Comparison of ENCODE assay signal across 15 mouse cellular contexts in the genomic region with DNA sequence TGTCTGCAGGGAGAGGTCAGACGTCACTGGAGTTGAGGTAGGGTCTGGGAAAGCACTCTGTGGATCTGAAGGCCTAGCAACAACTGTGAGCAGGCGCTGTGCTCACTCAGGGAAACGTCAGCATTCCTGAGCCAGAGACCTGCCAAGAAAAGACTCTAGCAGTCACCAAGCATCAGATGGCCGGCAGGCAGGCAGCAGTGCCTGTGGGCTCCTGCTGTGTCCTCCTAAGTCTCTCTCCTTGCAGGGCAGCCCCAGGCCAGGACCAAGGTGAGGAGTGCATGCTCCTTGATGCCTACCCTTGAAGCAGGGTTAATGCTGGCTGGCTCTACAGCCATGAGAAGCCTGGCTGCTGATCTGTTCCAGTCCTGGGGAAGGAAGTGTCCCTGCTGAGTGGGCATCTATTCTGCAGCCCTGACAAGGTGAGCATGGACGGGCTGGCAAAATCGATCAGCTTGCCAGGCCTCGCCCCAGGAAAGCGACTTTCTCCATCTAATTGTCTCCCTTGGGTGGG. TPM values are rescaled to one million over a fixed set of nuclear protein-coding genes. Genes with fewer than 3 reads are reported as not detected.
DNase-seq lines count a peak whose midpoint lies in the region; ATAC-seq and TF ChIP-seq lines count a peak whose summit lies in the region.
"Had no signal": no experiment of that assay in that cellular context is flagged by ENCODE, and none has a peak within 500 bp of the region (broad histone marks: within the 10 kb centered on the region; RNA-seq: fewer than 3 reads in every experiment).

No protein-coding gene starts in this region.

- no peak overlapping the region for H3K27ac ChIP-seq in embryonic facial prominence, embryonic 13.5 days
- H3K27ac ChIP-seq in embryonic facial prominence, embryonic 10.5 days (replicated peaks) = no peak overlapping the region; the same call in 1 of the 2 replicates
- no peak overlapping the region for H3K27ac ChIP-seq in hindbrain, embryonic 14.5 days
- no peak overlapping the region for H3K27ac ChIP-seq in hindbrain, embryonic 16.5 days (ENCODE audit: low read depth, low read length)
- H3K27ac ChIP-seq in cerebellum, adult 2 months (ENCODE audit: insufficient read depth, low read length) = peak overlapping the region; percentile 95
- H3K27ac ChIP-seq in heart, postnatal 0 days (ENCODE audit: low read depth) = peak overlapping the region; percentile 78
- H3K27ac ChIP-seq: midbrain, embryonic 13.5 days; neural tube, embryonic 13.5 days had no signal

- 74% methylated on average over 8 of the region's 8 CpGs for WGBS in embryonic facial prominence, embryonic 13.5 days
- 70% methylated on average over 8 of the region's 8 CpGs for WGBS in embryonic facial prominence, embryonic 10.5 days
- 73% methylated on average over 8 of the region's 8 CpGs for WGBS in hindbrain, embryonic 14.5 days
- WGBS in hindbrain, embryonic 16.5 days = 70% methylated on average over 8 of the region's 8 CpGs
- 10% methylated on average over 8 of the region's 8 CpGs for WGBS in cerebellum, adult 2 months
- 49% methylated on average over 8 of the region's 8 CpGs for WGBS in heart, postnatal 0 days

- no peak for ATAC-seq in embryonic facial prominence, embryonic 13.5 days (ENCODE audit: insufficient number of reproducible peaks, insufficient read depth, low FRiP score, low TSS enrichment, low read depth)
- ATAC-seq in hindbrain, embryonic 14.5 days (ENCODE audit: low FRiP score) = no peak
- no peak for ATAC-seq in hindbrain, embryonic 16.5 days
- peak; percentile 83 for ATAC-seq in heart, postnatal 0 days (ENCODE audit: insufficient read depth, low read depth)
- no peak for ATAC-seq in erythroblast, adult 5-6 weeks (replicated peaks; ENCODE audit: low FRiP score, poor library complexity, severe bottlenecking)
- ATAC-seq: liver, embryonic 12.5 days; midbrain, embryonic 13.5 days had no signal

- H3K9ac ChIP-seq in embryonic facial prominence, embryonic 13.5 days = 0 out of 2 replicates have a peak overlapping the region, but pooled peaks have one; percentile 11
- no peak overlapping the region for H3K9ac ChIP-seq in hindbrain, embryonic 14.5 days
- no peak overlapping the region for H3K9ac ChIP-seq in hindbrain, embryonic 16.5 days (ENCODE audit: low read depth, low read length)
- H3K9ac ChIP-seq in heart, postnatal 0 days (replicated peaks; ENCODE audit: low read depth, low read length) = no peak overlapping the region
- H3K9ac ChIP-seq: liver, embryonic 12.5 days; midbrain, embryonic 13.5 days; neural tube, embryonic 13.5 days had no signal

- no peak for TF ChIP-seq CTCF in cerebellum, adult 2 months (IDR thresholded peaks at IDR 0.05; ENCODE audit: borderline replicate concordance, insufficient read depth, low read depth, low read length)
- no peak for TF ChIP-seq CTCF in heart, postnatal 0 days (IDR thresholded peaks at IDR 0.05; ENCODE audit: low read depth)

- H3K9me3 ChIP-seq in embryonic facial prominence, embryonic 13.5 days = no peaks in the 10 kb centered on the region
- H3K9me3 ChIP-seq in embryonic facial prominence, embryonic 10.5 days = no peaks in the 10 kb centered on the region
- no peaks in the 10 kb centered on the region for H3K9me3 ChIP-seq in hindbrain, embryonic 14.5 days (ENCODE audit: control insufficient read depth, low read length)
- no peaks in the 10 kb centered on the region for H3K9me3 ChIP-seq in hindbrain, embryonic 16.5 days (ENCODE audit: control insufficient read depth, low read length)
- H3K9me3 ChIP-seq in heart, postnatal 0 days (replicated peaks; ENCODE audit: control insufficient read depth, low read length) = no peaks in the 10 kb centered on the region
- H3K9me3 ChIP-seq: liver, embryonic 12.5 days; midbrain, embryonic 13.5 days; neural tube, embryonic 13.5 days had no signal

- H3K27me3 ChIP-seq in embryonic facial prominence, embryonic 13.5 days = no peaks in the 10 kb centered on the region
- H3K27me3 ChIP-seq in embryonic facial prominence, embryonic 10.5 days (replicated peaks; ENCODE audit: low read depth, poor library complexity, severe bottlenecking) = no peaks in the 10 kb centered on the region
- H3K27me3 ChIP-seq in hindbrain, embryonic 14.5 days (ENCODE audit: control insufficient read depth, insufficient read depth, low read length) = no peaks in the 10 kb centered on the region
- H3K27me3 ChIP-seq in hindbrain, embryonic 16.5 days (replicated peaks; ENCODE audit: control insufficient read depth, insufficient read depth, low read length) = no peaks in the 10 kb centered on the region
- no peaks in the 10 kb centered on the region for H3K27me3 ChIP-seq in cerebellum, adult 2 months (ENCODE audit: control insufficient read depth, insufficient read depth, low read length)
- H3K27me3 ChIP-seq in heart, postnatal 0 days (ENCODE audit: control insufficient read depth, insufficient read depth, low read length) = no peaks in the 10 kb centered on the region
- H3K27me3 ChIP-seq: liver, embryonic 12.5 days; midbrain, embryonic 13.5 days; neural tube, embryonic 13.5 days had no signal

- no peak overlapping the region for H3K4me3 ChIP-seq in embryonic facial prominence, embryonic 13.5 days
- H3K4me3 ChIP-seq in embryonic facial prominence, embryonic 10.5 days = no peak overlapping the region
- H3K4me3 ChIP-seq in hindbrain, embryonic 14.5 days (replicated peaks; ENCODE audit: low read length) = no peak overlapping the region
- no peak overlapping the region for H3K4me3 ChIP-seq in hindbrain, embryonic 16.5 days (ENCODE audit: low read length)
- no peak overlapping the region for H3K4me3 ChIP-seq in cerebellum, adult 2 months (replicated peaks; ENCODE audit: insufficient read depth, low read depth, low read length)
- H3K4me3 ChIP-seq in heart, postnatal 0 days (ENCODE audit: low read depth, low read length) = no peak overlapping the region
- H3K4me3 ChIP-seq: liver, embryonic 12.5 days; midbrain, embryonic 13.5 days; neural tube, embryonic 13.5 days had no signal

- DNase-seq in embryonic facial prominence, embryonic 10.5 days (ENCODE audit: low spot score) = no peak
- peak; percentile 24 for DNase-seq in hindbrain, embryonic 14.5 days (ENCODE audit: low spot score)
- peak; percentile 78 to 80 for DNase-seq in cerebellum, adult 2 months
- peak; percentile 67 for DNase-seq in heart, postnatal 0 days (ENCODE audit: low spot score)
- no peak for DNase-seq in right cerebral cortex, postnatal 14 days
- DNase-seq: adrenal gland, postnatal 25 days; kidney, adult 8-10 months; retina, postnatal 1 day; thymus, adult 2 months had no signal

- peaks cover 45% of the 10 kb centered on the region for H3K36me3 ChIP-seq in embryonic facial prominence, embryonic 13.5 days
- peaks cover 40% of the 10 kb centered on the region for H3K36me3 ChIP-seq in embryonic facial prominence, embryonic 10.5 days (replicated peaks)
- H3K36me3 ChIP-seq in hindbrain, embryonic 14.5 days (replicated peaks; ENCODE audit: control insufficient read depth, insufficient read depth) = peaks cover 47% of the 10 kb centered on the region
- 0 out of 2 replicates have a peak, but pooled peaks cover 4% of the 10 kb centered on the region for H3K36me3 ChIP-seq in hindbrain, embryonic 16.5 days (ENCODE audit: control insufficient read depth, insufficient read depth, low read length)
- H3K36me3 ChIP-seq in heart, postnatal 0 days (replicated peaks; ENCODE audit: control insufficient read depth, insufficient read depth, low read length) = no peaks in the 10 kb centered on the region

- no peak for TF ChIP-seq POLR2A in cerebellum, adult 2 months (IDR thresholded peaks at IDR 0.05; ENCODE audit: borderline replicate concordance, insufficient read depth, low read length)

- no peaks in the 10 kb centered on the region for H3K4me1 ChIP-seq in embryonic facial prominence, embryonic 13.5 days
- H3K4me1 ChIP-seq in embryonic facial prominence, embryonic 10.5 days = peaks cover 8% of the 10 kb centered on the region; the same call in 1 of the 2 replicates
- no peaks in the 10 kb centered on the region for H3K4me1 ChIP-seq in hindbrain, embryonic 14.5 days (replicated peaks; ENCODE audit: control insufficient read depth, insufficient read depth, low read length)
- H3K4me1 ChIP-seq in hindbrain, embryonic 16.5 days (ENCODE audit: control insufficient read depth, insufficient read depth, low read depth, low read length) = no peaks in the 10 kb centered on the region
- H3K4me1 ChIP-seq in cerebellum, adult 2 months (ENCODE audit: control insufficient read depth, insufficient read depth, low read length) = peaks cover 37% of the 10 kb centered on the region
- peaks cover 8% of the 10 kb centered on the region for H3K4me1 ChIP-seq in heart, postnatal 0 days (ENCODE audit: control insufficient read depth, insufficient read depth)
- H3K4me1 ChIP-seq: midbrain, embryonic 13.5 days; neural tube, embryonic 13.5 days had no signal

- H3K4me2 ChIP-seq in embryonic facial prominence, embryonic 13.5 days = no peak overlapping the region
- no peak overlapping the region for H3K4me2 ChIP-seq in hindbrain, embryonic 14.5 days (replicated peaks)
- no peak overlapping the region for H3K4me2 ChIP-seq in hindbrain, embryonic 16.5 days (ENCODE audit: low read length)
- H3K4me2 ChIP-seq in heart, postnatal 0 days (ENCODE audit: low read depth, low read length) = no peak overlapping the region
- H3K4me2 ChIP-seq: liver, embryonic 12.5 days; midbrain, embryonic 13.5 days; neural tube, embryonic 13.5 days had no signal

- no peak for TF ChIP-seq EP300 in heart, postnatal 0 days (IDR thresholded peaks at IDR 0.05; ENCODE audit: low read depth)

RNA-seq across cellular contexts. Expression of a gene that starts 28.9 kb away (rescaled TPM):
- polyA plus RNA-seq in embryonic facial prominence, embryonic 13.5 days (2015; fragmentation: Nextera tagmentation; extraction: Ambion mirVana) = 34.6 and 40.5 TPM in 2 replicates
- polyA plus RNA-seq in embryonic facial prominence, embryonic 10.5 days (2016; fragmentation: Nextera tagmentation; extraction: Ambion mirVana) = 23.8 and 24.3 TPM in 2 replicates
- polyA plus RNA-seq in hindbrain, embryonic 14.5 days (2014; fragmentation: Nextera tagmentation; extraction: Ambion mirVana) = 45.5 and 47.8 TPM in 2 replicates
- polyA plus RNA-seq in hindbrain, embryonic 16.5 days (2015; fragmentation: Nextera tagmentation; extraction: Ambion mirVana) = 54.4 and 56.7 TPM in 2 replicates
- 35.8 and 37.9 TPM in 2 replicates for polyA plus RNA-seq in cerebellum, adult 2 months (2012; rRNA removed)
- total RNA-seq in heart, postnatal 0 days (2014; rRNA removed; ENCODE audit: low replicate concordance) = 12.5 and 23.5 TPM in 2 replicates
- 17.7 and 20.3 TPM in 2 replicates for polyA plus RNA-seq in heart, postnatal 0 days (2015; fragmentation: Nextera tagmentation; extraction: Ambion mirVana)
- total RNA-seq in erythroblast, adult 5-6 weeks (2015; ENCODE audit: low replicate concordance) = 4.0 and 7.5 TPM in 2 replicates
- 7.5 and 8.1 TPM in 2 replicates for total RNA-seq in erythroblast, adult 5-6 weeks (2017; ENCODE audit: low replicate concordance)

RNA-seq across cellular contexts. Expression of a gene that starts 35.7 kb away (rescaled TPM):
- polyA plus RNA-seq in embryonic facial prominence, embryonic 13.5 days (2015; fragmentation: Nextera tagmentation; extraction: Ambion mirVana) = 46.4 and 55.6 TPM in 2 replicates
- polyA plus RNA-seq in embryonic facial prominence, embryonic 10.5 days (2016; fragmentation: Nextera tagmentation; extraction: Ambion mirVana) = 32.6 and 34.2 TPM in 2 replicates
- 61.0 and 62.2 TPM in 2 replicates for polyA plus RNA-seq in hindbrain, embryonic 14.5 days (2014; fragmentation: Nextera tagmentation; extraction: Ambion mirVana)
- polyA plus RNA-seq in hindbrain, embryonic 16.5 days (2015; fragmentation: Nextera tagmentation; extraction: Ambion mirVana) = 68.3 and 71.0 TPM in 2 replicates
- polyA plus RNA-seq in cerebellum, adult 2 months (2012; rRNA removed) = 140 and 162 TPM in 2 replicates
- total RNA-seq in heart, postnatal 0 days (2014; rRNA removed; ENCODE audit: low replicate concordance) = 84.2 and 87.8 TPM in 2 replicates
- polyA plus RNA-seq in heart, postnatal 0 days (2015; fragmentation: Nextera tagmentation; extraction: Ambion mirVana) = 72.2 and 72.3 TPM in 2 replicates
- total RNA-seq in erythroblast, adult 5-6 weeks (2015; ENCODE audit: low replicate concordance) = 0.58 and 1.7 TPM in 2 replicates
- total RNA-seq in erythroblast, adult 5-6 weeks (2017; ENCODE audit: low replicate concordance) = 2.2 and 7.7 TPM in 2 replicates

RNA-seq across cellular contexts. Expression of a gene that starts 35.8 kb away (rescaled TPM):
- 64.5 and 70.3 TPM in 2 replicates for polyA plus RNA-seq in embryonic facial prominence, embryonic 13.5 days (2015; fragmentation: Nextera tagmentation; extraction: Ambion mirVana)
- 84.0 and 86.0 TPM in 2 replicates for polyA plus RNA-seq in embryonic facial prominence, embryonic 10.5 days (2016; fragmentation: Nextera tagmentation; extraction: Ambion mirVana)
- polyA plus RNA-seq in hindbrain, embryonic 14.5 days (2014; fragmentation: Nextera tagmentation; extraction: Ambion mirVana) = 81.9 and 93.0 TPM in 2 replicates
- polyA plus RNA-seq in hindbrain, embryonic 16.5 days (2015; fragmentation: Nextera tagmentation; extraction: Ambion mirVana) = 72.4 and 75.8 TPM in 2 replicates
- 58.9 and 62.3 TPM in 2 replicates for polyA plus RNA-seq in cerebellum, adult 2 months (2012; rRNA removed)
- total RNA-seq in heart, postnatal 0 days (2014; rRNA removed; ENCODE audit: low replicate concordance) = 17.4 and 32.3 TPM in 2 replicates
- polyA plus RNA-seq in heart, postnatal 0 days (2015; fragmentation: Nextera tagmentation; extraction: Ambion mirVana) = 77.6 and 81.3 TPM in 2 replicates
- total RNA-seq in erythroblast, adult 5-6 weeks (2015; ENCODE audit: low replicate concordance) = 7.3 and 10.0 TPM in 2 replicates
- 5.4 and 9.5 TPM in 2 replicates for total RNA-seq in erythroblast, adult 5-6 weeks (2017; ENCODE audit: low replicate concordance)

RNA-seq across cellular contexts. Expression of a gene that starts 43.5 kb away (rescaled TPM):
- polyA plus RNA-seq in embryonic facial prominence, embryonic 13.5 days (2015; fragmentation: Nextera tagmentation; extraction: Ambion mirVana) = 16.5 and 16.6 TPM in 2 replicates
- polyA plus RNA-seq in embryonic facial prominence, embryonic 10.5 days (2016; fragmentation: Nextera tagmentation; extraction: Ambion mirVana) = 20.6 and 22.4 TPM in 2 replicates
- polyA plus RNA-seq in hindbrain, embryonic 14.5 days (2014; fragmentation: Nextera tagmentation; extraction: Ambion mirVana) = 47.0 and 50.4 TPM in 2 replicates
- 23.0 and 24.7 TPM in 2 replicates for polyA plus RNA-seq in hindbrain, embryonic 16.5 days (2015; fragmentation: Nextera tagmentation; extraction: Ambion mirVana)
- 68.7 and 73.9 TPM in 2 replicates for polyA plus RNA-seq in cerebellum, adult 2 months (2012; rRNA removed)
- total RNA-seq in heart, postnatal 0 days (2014; rRNA removed; ENCODE audit: low replicate concordance) = 288 and 323 TPM in 2 replicates
- 37.8 and 39.7 TPM in 2 replicates for polyA plus RNA-seq in heart, postnatal 0 days (2015; fragmentation: Nextera tagmentation; extraction: Ambion mirVana)
- total RNA-seq in erythroblast, adult 5-6 weeks (2015; ENCODE audit: low replicate concordance) = 5.2 TPM in 1 of 2 replicates, not detected in the other
- total RNA-seq in erythroblast, adult 5-6 weeks (2017; ENCODE audit: low replicate concordance) = 9.5 and 11.0 TPM in 2 replicates

RNA-seq across cellular contexts. Expression of a gene that starts 49.8 kb away (rescaled TPM):
- 11.5 and 12.7 TPM in 2 replicates for polyA plus RNA-seq in embryonic facial prominence, embryonic 13.5 days (2015; fragmentation: Nextera tagmentation; extraction: Ambion mirVana)
- polyA plus RNA-seq in embryonic facial prominence, embryonic 10.5 days (2016; fragmentation: Nextera tagmentation; extraction: Ambion mirVana) = 6.6 and 8.3 TPM in 2 replicates
- 3.7 and 8.1 TPM in 2 replicates for polyA plus RNA-seq in hindbrain, embryonic 14.5 days (2014; fragmentation: Nextera tagmentation; extraction: Ambion mirVana)
- 7.9 and 10.8 TPM in 2 replicates for polyA plus RNA-seq in hindbrain, embryonic 16.5 days (2015; fragmentation: Nextera tagmentation; extraction: Ambion mirVana)
- polyA plus RNA-seq in cerebellum, adult 2 months (2012; rRNA removed) = 8.3 and 10.1 TPM in 2 replicates
- total RNA-seq in heart, postnatal 0 days (2014; rRNA removed; ENCODE audit: low replicate concordance) = 6.2 and 134 TPM in 2 replicates
- 23.9 and 24.2 TPM in 2 replicates for polyA plus RNA-seq in heart, postnatal 0 days (2015; fragmentation: Nextera tagmentation; extraction: Ambion mirVana)
- 0.77 TPM in 1 of 2 replicates, not detected in the other for total RNA-seq in erythroblast, adult 5-6 weeks (2015; ENCODE audit: low replicate concordance)
- 3.2 TPM in 1 of 2 replicates, not detected in the other for total RNA-seq in erythroblast, adult 5-6 weeks (2017; ENCODE audit: low replicate concordance)

Comparison
In these comparisons a context has a peak if more than half of its experiments do, and no peak if none do; other contexts are left out.
1. H3K27ac ChIP-seq: peak in cerebellum, adult 2 months (single experiment) and heart, postnatal 0 days (single experiment); none in embryonic facial prominence, embryonic 13.5 days (single experiment), embryonic facial prominence, embryonic 10.5 days (single experiment), hindbrain, embryonic 14.5 days (single experiment) and hindbrain, embryonic 16.5 days (single experiment).
2. DNase-seq: peak in hindbrain, embryonic 14.5 days (single experiment), cerebellum, adult 2 months (2 of 2) and heart, postnatal 0 days (single experiment); none in embryonic facial prominence, embryonic 10.5 days (single experiment) and right cerebral cortex, postnatal 14 days (single experiment).